Mouse (Mus musculus) thymus, postnatal 25 days (tissue): Measurements from ENCODE around the gene Fbxw8.

ENCODE experiments used
- DNase-seq: peaks from one replicate; pipeline ENCODE4 v3.0.0; 2022

The Fbxw8 gene

DNA sequence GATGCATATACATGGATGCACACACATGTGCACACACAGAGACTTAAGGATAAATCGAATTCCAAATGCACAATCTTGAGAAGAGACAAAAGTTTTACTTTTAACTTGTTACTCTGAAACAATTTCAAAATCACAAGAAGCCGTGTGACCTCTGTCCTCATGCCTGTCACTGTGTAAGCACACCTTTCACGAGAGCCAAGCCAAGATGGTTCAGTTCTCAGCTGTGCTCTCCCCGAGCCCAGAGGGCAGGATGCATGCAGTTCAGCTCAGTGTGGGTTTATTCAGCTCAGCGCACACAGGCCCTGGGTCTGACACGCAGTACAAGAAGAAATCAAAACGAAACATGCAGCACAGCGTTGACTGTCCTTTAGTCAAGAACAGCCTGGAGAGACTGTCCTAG is 49.7 kb downstream of the Fbxw8 start:
- no peak for DNase-seq

DNA sequence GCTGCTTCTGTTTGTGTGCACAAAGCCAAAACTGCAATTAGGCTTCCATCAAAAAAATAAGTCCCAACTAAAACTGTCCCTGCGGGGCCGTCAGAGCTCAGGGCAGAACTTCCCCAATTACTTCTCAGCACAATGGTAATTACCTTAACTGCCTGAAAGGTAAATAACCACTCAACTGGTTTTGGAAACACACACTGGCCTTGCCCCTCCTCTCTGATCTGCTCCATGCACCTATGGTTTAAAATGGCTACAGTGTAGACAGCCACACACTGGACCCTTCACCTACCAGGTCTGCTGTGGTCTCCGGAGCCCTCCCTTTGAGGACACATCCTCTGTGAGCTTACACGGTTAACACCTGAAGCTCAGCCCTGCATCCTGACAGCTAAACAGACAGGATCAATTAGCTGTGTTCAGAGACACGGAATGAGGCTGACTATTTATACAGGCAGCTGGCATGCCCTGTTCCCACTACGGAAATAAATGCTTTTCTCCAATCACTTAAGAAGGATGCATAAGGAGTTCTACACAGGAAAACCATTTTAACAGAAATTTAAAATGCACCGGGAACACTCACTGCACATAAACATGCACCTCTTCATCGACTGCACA is 55.3 kb downstream of the Fbxw8 start:
- no peak for DNase-seq

DNA sequence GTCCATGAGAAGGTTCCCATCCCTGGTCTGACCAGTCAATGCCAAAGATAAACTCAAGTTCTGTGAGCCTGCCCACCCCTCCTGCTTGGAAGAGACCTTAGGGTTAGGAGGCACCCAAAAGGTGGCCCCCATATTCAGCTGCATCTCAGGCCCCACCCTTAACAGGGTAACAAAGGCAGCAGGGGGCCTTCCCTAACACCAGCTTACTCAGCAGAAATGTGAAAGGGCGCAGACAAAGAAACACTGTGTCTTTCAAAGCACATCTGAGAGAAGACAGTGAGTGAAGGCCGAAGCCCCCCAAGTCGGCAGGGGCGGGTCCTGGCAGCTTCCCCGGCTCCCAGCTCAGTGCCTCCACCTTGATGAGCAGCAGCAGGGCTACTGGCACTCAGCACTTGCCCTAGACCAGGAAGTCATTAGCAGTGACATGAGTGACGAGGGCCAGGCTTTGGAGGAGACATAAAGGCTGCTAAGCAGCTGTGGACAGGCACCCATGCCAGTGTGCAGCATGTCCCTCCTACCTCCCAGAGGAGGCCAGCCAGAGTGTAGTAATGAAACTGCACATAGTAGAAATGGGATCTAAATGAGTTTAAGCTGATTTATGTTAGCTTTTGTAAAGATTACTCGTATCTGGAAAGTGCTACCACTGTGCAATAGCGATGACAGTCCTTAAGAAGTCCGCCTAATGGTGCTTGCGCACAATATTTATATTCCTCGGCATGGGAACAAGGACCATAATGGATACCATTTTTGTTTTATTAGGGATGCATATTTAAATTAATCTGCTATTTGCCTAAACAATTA is 56.0 kb downstream of the Fbxw8 start:
- no peak for DNase-seq

DNA sequence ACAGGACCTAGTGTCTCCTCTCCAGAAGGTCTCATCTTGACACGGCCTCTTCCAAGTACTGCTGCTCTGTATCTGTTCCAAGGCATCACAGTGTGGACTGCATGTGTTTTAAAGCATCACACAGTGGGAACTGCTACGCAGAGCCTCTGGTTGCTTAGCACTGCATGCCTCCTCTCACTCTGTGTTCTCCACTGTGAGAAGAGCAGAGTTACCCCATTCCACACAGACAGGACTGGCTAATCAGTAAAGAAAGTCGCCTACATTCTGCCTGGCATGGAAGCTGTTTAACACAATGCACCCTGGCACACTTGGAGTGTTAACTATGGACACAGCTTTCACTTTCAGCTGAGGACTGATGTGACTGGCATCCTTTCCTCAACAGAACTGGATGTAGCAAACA is 58.9 kb downstream of the Fbxw8 start:
- no peak for DNase-seq

DNA sequence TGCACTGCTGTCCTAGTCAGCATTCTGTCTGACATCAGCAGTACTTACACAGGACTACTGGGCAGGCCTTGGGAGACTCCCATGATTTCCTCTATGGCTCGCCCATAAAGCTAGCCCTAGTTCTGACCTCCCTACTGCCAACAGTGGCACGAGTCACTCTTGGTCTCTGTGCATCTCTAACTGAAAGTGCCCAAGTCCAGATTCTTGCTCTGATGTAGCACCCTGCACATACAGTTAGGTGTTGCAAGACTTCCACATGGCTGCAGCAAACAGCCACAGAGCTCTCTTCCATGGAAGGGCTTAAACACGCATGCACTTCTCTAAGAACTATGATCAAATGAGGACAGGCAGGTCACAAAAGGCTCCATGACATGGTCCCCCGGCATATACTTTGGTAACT is 59.4 kb downstream of the Fbxw8 start:
- no peak for DNase-seq

DNA sequence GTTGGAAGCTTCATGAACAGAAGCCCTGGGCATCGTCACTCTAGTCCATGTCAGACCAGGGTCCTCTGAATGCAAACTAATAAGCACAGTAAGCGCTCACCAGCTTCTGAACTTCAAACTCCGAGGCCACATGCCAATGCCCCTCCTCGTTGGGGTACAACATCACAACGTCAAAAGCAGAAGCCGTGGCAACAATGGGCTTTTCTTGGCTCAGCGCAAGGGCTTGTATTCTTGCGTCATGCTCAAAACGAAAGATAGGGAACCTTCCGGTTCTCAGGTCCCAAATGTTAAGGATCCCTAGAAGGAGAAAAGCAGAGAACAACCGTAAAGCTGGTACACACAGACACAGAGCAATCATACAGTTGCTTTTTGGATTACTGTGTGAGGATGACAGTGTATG is 59.8 kb downstream of the Fbxw8 start:
- DNase-seq: no peak

DNA sequence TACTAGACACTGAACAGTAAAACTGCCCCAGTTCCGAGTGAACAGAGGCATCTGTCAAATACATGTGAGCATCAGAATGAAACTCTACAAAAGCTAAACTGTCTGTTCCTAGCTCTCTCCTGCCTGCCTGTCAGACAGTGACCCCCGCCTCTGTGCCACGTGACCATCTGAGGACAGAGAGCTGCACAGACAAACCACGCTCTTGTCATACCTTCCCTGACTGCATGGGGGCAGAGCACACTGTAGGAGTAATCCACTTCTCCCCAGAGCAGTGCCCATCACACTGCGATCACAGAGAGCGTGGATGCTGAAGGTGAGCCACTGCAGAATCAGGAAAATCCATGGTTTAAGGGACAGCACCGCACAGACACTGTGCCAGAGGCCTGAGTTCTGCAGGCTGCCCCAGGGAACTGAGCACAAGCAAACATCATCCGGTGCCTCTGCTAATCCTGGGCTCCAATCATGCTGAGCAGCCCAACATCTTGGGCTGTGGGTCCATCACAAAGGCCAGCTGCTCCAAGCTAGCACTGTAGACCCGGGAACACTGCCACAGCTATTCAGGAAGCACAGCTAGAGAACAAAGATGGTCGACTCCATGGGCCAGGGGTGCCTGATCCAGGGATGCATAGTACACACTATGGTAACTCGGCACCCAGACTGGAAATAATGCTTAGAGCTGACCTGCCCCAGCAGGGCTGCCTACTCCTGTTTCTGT is 61.8 kb downstream of the Fbxw8 start:
- DNase-seq: no peak

DNA sequence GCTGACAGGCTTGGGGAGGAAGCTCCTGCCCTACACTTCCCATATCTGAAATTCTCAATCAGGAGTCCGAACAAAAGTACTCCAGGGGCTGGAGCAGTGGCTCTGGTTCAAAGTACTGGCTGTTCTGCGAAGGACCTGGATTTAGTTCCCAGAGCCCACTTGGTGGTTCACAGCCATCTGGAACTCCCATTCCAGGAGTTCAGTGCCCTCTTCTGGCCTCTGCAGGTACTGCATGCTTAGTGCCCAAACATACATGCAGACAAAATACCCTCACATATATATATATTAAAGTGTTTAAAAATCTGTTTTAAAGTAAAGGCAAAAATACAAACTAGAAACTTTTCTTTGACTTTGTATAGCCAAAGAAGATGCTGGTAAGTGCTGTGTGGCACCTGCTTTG is 64.4 kb downstream of the Fbxw8 start:
- peak; percentile 71 for DNase-seq

DNA sequence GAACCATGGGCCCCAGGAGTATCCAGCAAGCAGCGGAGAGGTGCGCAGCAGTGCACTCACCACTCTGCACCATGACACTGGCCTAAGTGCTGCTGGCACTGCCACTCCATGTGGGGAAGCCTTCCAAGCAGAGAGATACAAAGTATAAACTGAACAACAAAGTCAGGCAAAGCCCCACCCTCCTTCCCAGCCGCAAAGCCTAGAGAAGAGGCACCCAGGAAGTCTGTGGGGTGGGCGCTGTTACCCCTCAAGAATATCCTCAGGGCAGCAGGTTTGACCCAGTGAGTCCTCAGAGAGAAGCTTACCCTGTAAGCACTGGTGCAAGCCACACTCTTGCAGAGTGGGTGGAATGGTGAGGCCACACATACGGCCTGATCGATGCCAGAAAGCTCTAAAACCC is 65.2 kb downstream of the Fbxw8 start:
- peak; percentile 44 for DNase-seq

DNA sequence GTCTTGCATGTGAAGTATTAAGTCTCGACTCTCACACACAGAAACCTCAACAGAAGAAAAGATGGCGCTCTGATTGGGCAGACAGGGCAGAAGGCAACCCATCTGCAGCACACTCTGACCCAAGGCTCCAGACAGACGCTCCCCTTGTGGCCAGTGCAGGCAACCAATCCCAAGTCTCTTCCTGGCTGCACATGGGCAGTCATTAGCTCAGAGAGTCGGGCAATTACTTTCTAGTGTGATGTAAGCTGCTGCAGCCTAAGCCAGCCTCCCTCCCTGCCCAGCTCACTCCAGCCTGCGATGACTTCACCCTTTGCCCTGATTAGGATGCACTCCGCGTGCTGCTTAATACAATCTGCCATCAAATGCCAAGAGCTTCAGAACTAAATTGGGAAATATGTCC is 66.2 kb downstream of the Fbxw8 start:
- no peak for DNase-seq

DNA sequence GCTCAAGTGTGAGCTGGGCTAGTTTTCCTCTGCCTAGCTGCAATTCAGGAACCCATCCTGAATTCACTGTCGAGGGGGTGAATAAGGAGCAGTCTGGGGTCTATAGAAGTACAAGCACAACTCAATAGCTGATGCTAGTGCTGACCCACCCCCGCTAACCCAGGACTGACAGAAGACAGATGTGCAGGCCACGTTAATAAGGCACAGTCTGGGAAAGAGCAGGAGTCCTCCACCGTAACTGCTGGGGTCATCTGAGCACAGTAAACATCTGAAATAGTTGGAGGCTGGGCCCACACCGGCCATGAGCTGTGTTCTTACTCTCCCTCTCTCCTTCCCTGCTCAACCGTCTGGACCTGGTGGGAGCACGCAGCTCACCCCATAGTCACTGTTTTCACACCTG is 68.3 kb downstream of the Fbxw8 start:
- DNase-seq: no peak

DNA sequence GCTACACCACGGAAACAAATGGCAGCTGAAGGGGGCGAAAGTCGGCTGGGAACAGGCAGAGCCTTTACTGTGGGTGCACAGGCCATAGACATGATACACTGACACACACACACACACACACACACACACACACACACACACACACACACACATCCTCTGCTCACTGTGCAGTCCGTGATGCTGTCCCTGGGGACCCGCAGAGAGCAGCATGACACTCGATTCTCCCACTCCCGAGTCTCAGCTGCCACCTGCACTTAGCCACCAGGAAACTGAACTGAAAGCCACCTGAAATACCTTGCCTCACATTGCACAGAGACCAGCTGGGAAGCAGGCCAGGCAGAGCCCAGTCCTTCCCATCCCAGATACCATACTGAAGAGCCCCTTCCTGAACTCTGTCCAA is 70.0 kb downstream of the Fbxw8 start:
- DNase-seq: peak; percentile 49

DNA sequence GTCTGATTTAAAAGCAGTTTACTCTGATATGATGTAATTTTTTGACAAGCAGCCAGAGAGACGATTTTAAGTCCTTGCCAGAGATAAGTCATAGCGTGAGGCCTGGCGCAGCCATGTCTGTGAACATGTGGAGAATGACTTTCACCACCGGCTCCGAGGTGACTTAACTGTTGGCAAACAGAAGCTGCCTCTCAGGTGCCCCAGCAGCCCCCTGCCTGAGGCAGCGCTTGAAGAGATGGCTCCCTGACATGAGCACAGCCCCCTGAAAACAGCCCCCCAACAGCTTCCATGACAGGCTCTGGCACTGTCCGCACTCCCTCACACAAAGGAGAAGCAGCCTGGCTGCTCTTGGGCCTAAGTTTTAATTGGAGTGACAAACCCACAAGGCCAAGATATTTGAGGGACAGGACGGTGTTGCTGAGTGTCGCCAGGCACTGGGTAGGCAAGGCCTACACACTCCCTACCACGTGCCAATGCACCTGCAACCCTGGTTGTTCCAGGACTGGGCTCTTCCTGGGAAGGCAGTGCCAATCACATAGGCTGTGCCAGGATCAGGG is 71.0 kb downstream of the Fbxw8 start:
- no peak for DNase-seq

DNA sequence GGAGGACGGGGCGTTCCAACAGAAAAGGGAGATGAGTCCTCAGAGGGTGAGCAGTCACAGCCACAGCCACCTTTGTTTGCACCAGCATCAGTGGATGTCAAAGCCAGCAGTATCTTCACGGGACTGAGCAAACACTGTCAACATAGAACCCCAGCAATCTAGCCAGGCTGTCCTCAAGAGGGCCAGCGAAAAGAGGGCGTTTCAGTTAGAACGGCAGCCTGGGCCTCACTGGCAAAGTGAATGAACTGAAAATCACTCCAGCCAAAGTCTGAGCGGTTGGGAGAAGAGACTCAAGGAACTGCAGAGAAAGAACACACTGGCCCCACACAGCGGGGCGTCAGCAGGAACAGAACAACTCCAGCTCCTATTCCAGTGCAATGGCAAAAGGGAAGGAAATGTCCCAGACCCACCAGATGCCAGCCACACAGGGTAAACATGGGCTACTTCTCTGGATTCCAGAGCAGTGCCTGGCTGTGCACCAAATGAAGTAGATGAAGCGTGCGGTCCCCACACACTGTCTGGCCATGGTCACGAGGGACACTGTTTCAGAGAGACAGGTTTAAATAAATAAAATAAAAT is 72.1 kb downstream of the Fbxw8 start:
- no peak for DNase-seq

DNA sequence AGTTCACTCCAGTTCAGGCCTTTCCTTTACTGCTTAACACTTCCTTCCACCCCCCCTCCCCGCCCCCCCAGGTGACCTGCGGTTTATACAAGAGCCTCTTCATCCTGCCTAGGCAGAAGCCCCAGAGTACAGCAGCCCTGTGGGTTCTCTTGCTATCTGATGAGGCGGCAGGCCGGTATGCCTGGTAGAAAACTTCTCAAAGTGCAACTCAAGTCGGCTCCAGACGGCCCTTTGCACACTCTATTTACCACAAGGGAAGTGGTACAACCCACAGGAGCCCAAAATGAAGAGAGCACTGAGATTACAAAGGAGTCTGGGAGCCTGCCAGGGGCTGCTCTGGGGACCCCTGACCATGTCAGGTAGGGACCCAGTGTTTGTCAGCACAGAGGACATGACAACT is 73.3 kb downstream of the Fbxw8 start:
- DNase-seq: peak; percentile 82

DNA sequence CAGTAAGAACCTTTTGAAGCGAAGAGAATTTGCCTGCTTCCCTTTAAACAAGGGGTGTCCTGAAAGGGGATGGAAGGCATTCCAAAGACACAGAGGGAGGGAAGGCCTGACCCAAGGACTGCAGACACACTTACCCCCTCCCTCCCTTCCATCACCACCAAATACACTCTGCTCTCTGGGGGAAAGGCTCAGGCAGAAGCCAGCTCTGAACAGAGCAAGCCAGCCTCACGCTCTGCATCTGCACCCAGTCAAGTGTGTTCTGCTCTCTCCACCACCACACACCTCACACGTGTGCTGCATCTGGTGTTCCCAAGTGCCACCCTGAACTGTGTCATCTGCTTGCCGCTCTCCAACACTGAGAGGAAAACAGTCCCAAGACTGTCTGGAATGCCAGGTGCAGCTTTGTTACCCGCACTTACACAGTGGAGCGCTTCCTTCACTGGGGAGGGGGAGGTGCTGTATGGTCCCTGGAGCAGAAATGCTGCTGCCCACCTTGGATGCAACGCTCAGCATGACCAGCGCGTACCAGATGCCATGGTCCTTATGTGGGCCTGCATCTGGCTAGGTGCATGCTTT is 73.8 kb downstream of the Fbxw8 start:
- peak; percentile 68 for DNase-seq

DNA sequence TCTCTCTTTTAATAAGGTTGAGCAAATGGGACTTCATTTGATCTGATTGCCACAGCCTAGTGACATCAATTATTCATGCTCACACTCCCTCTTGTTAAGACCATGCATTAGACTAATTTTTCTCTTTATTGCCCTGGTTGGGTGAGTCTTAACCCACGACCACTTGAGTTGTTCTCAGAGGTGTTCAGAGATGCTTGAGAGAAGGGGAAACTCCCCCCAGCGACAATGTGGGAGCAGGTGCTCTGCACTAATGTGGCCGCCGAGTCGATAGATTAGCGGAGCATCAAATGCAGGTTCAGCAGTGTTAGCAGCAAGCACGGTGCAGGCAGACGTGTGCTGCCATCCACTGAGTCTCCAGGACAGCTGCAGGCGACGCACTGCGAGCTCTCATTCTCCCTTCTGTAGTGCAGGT is 75.4 kb downstream of the Fbxw8 start:
- DNase-seq: peak; percentile 35

DNA sequence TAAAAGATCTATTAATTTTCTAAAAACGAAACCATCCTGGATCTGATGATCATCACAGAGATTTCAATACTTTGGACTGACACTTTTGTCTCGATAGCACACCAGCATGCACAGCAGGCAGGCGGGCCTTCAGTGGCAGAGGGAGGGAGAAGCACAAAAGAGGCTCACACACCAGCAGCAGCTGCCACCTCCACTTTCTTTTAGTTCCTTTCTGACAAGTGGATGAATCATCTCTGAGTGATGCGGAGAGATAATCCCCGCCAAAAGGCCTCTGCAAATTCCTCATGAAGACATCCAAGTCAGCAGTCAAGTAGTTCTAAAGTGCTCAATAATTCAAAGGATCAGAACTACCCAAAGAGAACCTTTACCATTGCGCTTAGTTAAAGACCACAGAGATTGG is 75.9 kb downstream of the Fbxw8 start:
- DNase-seq: no peak

DNA sequence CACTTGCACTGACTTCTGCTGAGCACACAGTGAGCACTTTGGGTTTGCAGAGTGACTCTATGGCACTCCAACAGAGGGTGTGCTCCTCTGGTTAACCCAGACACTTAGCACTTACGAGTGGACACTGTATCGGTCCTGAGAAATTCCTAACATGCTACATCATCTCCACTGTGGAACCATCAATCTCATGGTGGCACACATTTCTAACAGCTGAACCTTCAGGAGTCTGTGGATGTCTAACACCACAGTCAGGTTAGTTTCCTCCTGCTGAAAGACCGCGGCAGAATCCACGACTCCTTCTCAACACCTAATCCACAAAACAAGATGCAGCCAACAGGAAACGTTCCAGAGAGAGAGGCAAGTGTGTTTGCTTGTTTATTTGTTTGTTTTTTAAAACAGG is 76.7 kb downstream of the Fbxw8 start:
- no peak for DNase-seq

DNA sequence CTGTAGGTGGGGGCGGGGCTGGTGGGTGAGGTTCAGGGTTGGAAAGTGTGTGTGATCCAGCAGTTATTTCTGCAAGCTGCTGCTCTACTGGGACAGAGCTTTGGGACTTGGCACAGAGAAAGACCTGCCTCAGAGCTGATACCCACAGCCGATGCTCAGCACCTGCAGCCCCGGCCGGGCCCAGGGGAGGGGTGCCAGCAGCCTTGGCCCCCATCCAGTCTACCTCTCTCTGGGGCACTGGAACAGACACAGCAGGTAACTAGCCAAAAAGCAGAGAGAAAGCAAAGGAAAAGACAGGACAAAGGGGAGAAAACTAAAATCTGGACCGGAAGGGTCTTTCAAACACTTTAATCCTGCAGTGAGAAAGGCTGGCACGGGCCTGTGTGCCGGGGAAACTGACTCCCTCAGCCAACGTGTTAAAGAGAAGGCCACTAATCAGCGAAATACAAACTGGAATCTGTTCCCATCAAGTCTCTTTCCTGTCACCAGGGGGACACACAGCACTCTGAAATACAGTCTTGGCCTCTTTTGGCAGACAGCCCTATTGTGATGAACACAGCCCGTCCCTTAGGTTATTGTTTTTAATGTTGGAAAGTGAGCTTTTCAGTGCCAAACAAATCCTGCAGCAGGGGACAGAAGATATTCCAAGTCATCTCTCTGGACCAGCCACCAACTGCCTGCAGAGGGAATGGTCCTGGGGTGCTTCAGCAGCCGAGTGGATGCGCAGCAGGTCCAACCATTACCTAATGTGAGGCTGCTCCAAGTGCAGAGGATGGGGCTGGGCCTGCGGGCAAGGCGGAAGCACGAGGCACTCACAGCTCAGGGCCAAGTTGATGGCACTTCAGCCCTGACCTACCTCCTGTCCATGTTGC is 78.3 kb downstream of the Fbxw8 start:
- no peak for DNase-seq

DNA sequence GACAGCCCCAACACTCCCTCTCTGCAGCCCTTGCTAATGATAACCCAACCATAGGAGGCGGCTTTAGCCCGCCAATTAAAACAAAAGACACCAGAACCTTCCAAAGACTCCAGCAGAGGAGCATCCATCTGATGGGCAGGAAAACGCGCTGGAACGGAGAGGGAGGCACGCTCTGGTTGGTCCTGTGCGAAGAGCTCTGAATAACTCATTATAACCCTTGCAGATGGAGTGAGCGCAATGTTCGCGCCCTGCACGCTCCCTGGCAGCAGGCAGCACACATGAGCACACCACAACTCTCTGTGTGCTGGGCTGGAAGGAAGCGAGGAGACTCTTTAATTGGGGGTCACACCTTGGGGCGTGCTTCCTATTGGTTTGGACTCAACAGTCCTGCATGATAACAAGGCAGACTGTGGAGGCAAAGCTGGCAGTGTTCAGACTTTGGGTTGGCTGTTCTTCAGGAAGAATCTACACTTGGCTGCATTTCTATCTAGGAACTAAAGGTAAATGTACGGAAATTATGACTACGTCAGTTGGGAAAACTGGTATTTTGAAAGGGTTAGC is 82.0 kb downstream of the Fbxw8 start:
- no peak for DNase-seq

DNA sequence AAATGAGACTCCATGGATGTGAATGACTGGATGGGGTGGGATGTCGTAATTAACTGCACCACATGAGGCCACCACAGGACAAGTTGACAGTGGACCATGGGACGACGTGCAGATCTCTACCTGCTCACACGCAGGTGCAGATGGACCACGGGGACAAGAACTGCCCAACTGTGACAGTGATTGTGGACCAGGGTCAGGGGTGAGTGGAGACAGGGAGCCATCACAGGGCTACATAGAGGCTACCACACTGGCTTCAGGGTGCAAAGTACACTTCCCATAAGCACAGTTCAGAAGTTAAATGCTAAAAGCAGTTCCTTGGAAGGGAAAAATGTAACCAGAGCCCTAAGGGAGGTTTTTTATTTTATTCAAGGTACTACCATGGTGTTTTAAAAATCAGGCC is 83.5 kb downstream of the Fbxw8 start:
- no peak for DNase-seq
